Mouse (Mus musculus): ENCODE results near the gene Ddr1.

DNA sequence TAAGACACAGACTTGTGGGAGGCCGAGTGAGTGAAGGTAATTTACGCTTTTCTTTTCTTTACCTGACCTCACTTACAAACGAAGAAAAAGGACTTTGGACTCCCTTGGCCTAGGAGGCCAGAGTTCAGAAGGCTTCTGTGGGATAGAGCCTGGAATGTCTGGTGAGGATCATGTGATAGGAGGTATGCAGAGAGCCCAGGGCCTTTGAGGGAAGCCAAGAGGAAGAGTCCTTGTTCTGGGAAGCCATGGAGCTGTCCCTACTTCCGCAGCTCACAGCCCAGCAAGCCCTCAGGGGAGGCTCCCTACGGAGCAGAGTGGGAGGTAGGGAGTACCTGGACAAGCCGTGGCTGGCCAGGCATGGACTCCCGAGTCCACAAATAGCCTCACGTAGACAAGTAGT, 17.3 kb upstream of the Ddr1 start:
- TF ChIP-seq POLR2A (IDR thresholded peaks at IDR 0.05; ENCODE audit: extremely low read depth, insufficient read depth, low read length) (no peak), CTCF (IDR thresholded peaks at IDR 0.05; ENCODE audit: low read depth, low read length) (no peak)
